Mouse (Mus musculus): ENCODE results near the gene N6amt1. TPM values are rescaled to one million over a fixed set of nuclear protein-coding genes. Genes with fewer than 3 reads are reported as not detected.
A peak's percentile ranks its signal among the peaks of the same experiment; 100 is the strongest.

Gene N6amt1
- total RNA-seq, 2 experiments from 2014 or later: 7.9 to 9.2 TPM

DNA sequence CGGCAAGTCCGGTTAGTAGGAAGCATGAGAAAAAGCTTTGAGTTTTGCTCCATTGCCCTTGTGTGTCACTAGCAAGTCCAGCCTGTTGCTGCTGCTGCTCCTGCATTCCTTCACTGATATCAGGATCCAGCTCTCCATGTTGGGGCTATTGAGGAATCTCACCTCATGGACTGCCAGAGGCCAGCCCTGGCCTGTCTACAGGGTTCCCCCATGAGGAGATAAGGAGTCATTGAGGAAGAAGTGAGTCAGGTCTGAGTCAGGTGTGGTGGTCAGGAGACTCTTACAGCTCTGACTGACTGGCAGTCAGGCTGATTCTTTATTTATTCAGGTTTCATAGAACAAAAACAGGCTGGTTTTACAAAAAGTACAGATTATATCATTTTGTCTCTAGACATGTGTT, 5.9 kb upstream of the N6amt1 start:
- DNase-seq: no peak
- intact Hi-C loops (cut with DNase I): no loop called here
- no peak for TF ChIP-seq CTCF (IDR thresholded peaks at IDR 0.05)
- no peak overlapping the region for H3K4me3 ChIP-seq
- no peak overlapping the region for H3K27ac ChIP-seq

DNA sequence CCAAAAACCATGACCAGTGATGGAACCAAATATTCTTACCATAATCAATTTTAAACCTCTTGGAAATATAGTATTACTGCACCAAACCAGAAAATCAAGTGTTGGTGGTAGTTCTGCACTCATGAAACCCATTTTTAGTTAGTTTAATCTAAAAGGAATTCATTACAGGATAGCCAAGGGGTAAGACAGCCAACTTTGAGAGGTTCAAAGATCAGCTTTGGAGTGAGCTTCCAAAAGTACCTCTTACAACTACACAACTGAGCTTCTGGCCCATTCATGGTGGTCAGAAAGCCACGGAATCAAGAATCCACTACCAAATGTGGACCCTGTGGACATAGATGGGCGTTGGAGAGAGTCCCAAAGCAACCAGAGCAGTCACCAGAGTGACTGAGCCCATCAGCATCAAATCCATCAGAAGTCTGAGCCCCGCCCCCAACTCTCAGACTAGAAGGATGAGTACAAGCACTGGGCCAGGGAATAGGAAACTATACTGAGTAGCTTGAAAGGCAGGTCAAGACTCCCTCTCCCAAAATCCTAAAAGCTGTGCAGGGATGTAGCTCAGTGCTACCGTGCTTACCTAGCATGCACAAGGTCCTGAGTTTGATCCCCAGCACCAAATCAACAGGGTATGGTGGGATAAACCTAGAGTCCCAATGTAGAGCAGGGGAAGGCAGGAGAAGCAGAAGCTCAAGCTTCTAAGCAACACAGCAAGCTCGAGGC, 2.4 kb upstream of the N6amt1 start:
- Histone ChIP-seq H3K4me3 (no peak overlapping the region), H3K27ac (no peak overlapping the region)
- no peak for TF ChIP-seq CTCF (IDR thresholded peaks at IDR 0.05)
- intact Hi-C loops (cut with DNase I): no loop called here
- no peak for DNase-seq

DNA sequence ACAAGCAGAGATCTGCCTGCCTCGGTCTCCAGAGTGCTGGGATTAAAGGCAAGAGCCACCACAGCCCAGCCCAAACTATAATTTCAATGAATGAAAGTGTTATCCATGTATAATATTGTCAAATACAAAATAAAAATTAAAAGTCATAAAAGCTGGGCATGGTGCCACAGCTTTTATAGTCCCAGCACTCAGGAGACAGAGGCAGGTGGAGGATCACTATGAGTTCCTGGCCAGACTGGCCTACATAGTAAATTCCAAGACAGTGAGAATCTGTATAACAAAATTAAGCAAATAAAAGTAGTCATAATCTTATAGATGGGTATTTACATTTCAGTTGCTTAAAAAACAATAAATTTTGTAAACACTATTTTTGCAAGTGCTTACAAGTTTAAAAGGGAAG, 380 bp upstream of the N6amt1 start:
- no peak for TF ChIP-seq CTCF (IDR thresholded peaks at IDR 0.05)
- intact Hi-C loops (cut with DNase I): no loop called here
- DNase-seq: no peak
- H3K4me3 ChIP-seq: peak overlapping the region; percentile 95
- peak overlapping the region; percentile 99 for H3K27ac ChIP-seq

DNA sequence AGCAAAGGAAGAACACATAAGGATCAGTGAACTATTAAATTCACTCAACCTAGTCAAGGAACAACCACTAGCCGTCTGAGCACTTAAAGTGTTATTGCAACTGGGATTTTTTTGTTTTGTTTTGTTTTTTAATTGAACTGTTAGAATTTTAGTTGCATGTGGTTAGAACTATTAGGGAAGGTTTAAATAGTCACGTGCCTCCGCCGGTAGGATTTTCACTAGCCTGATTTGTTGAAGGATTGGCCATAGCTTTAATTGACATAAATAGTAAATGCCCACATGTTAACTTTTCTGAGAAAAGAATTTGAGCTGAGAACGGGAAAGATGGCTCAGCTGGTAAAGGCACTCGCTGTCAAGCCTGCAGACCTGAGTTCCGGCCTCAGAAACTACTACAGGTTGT, 763 bp downstream of the N6amt1 start:
- no peak for TF ChIP-seq CTCF (IDR thresholded peaks at IDR 0.05)
- peak overlapping the region; percentile 99 for H3K27ac ChIP-seq
- H3K4me3 ChIP-seq: peak overlapping the region; percentile 95
- intact Hi-C loops (cut with DNase I): no loop called here
- DNase-seq: no peak

DNA sequence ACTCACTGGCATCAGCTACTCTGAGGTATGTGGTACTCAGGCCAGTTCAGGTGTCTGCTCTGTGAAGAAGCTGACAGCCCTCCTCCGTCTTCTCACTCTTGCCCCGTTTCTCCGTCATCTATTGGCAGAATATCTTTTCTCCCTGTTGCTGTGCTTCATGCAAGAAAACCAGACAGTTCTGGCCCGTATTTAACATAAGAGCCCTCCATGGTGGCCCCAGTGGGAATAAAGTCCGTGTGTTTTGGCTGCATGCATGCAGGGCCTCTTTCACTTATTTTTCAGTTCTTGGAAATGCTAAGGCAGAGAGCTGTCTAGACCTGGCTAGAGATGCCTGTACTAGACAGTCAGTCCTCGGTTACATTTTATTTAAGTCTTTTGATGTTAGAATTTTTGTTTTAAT, 6.1 kb downstream of the N6amt1 start:
- TF ChIP-seq CTCF (IDR thresholded peaks at IDR 0.05): no peak
- Histone ChIP-seq H3K27ac (no peak overlapping the region), H3K4me3 (no peak overlapping the region)
- intact Hi-C loops (cut with DNase I): no loop called here
- no peak for DNase-seq

DNA sequence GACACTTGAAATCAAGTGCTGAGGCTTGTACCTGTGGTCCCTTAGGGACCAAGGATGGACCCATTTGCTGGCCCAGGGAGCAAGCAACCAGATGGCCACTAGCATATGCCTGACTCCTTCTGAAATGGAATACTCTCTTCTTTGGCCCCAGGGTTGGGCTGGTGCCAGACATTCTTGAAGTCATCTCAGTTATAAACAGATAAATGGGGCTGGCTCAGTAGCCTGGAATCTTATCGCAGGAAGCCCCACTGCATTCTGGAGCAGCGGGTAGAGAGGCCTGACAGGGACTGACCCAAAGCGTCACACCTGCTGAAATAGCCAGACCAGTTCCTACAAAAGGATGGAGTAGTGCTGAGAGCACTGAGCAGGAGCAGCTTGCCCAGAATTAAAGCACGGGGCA, 10.2 kb downstream of the N6amt1 start:
- intact Hi-C loops (cut with DNase I): no loop called here
- TF ChIP-seq CTCF (IDR thresholded peaks at IDR 0.05): no peak
- peak; percentile 34 for DNase-seq

DNA sequence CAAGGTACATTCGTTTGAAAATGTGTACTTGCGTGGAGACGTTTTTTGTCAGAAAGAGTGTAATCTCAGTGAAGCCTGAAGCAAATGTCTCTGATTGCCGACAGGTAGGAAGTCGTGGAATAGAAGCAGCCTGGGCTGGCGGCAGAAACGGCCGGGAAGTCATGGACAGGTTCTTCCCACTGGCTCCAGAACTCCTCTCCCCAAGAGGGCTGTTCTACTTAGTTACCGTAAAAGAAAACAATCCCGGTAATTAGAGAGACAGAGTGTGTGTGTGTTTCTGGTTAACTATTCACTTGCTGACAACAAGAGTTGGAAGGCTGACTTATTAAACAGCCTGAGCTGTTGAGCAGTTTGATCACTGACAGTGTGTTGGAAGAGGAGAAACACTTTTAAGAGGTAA, 12.1 kb downstream of the N6amt1 start:
- no peak overlapping the region for H3K4me3 ChIP-seq
- intact Hi-C loops (cut with DNase I): no loop called here
- H3K27ac ChIP-seq: no peak overlapping the region
- no peak for TF ChIP-seq CTCF (IDR thresholded peaks at IDR 0.05)
- DNase-seq: no peak

More for the DNA sequence above, 10.2 kb downstream of the N6amt1 start:
- no peak overlapping the region for H3K4me3 ChIP-seq
- no peak overlapping the region for H3K27ac ChIP-seq

DNA sequence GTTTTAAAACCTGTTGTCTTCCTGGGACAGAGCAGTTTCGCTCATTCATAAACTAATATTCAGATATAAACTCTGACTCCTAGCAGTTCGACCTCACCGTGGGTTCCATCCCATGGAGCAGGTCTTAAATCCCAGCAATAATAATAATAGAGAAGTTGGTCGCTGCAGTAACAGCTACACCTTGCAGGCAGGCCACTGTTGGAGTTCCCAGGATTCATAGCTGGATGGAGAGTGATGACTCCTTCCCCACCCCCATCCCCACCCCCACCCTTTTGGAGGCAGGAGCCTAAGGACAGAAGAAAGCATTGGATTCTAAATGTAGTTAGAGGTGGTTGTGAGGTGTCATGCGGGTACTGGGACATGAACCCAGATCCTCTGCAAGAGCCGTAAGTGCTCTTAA, 12.5 kb downstream of the N6amt1 start:
- no peak for TF ChIP-seq CTCF (IDR thresholded peaks at IDR 0.05)
- no peak overlapping the region for H3K27ac ChIP-seq
- no peak overlapping the region for H3K4me3 ChIP-seq
- no peak for DNase-seq
- intact Hi-C loops (cut with DNase I): no loop called here

DNA sequence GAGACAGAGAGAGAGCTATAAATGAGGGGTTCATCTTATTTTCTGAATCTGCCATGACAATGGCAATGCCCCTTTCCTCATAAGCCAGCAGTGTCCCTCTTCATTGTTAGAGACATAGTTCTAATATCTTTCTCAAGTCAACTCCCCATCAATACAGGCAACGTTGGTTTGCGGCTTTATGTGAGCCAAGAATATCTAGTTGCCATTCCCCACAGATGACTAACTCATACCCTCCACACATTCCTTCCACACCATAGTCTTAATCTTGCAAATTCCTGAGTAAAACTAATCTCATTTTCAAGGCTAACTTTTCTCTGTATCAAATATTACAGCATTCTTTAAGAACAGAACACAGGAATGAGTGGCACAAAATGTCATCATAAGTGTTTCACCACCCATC, 29.0 kb downstream of the N6amt1 start:
- no peak for DNase-seq
- intact Hi-C loops (cut with DNase I): no loop called here
- H3K4me3 ChIP-seq: no peak overlapping the region
- TF ChIP-seq CTCF (IDR thresholded peaks at IDR 0.05): no peak
- H3K27ac ChIP-seq: no peak overlapping the region

DNA sequence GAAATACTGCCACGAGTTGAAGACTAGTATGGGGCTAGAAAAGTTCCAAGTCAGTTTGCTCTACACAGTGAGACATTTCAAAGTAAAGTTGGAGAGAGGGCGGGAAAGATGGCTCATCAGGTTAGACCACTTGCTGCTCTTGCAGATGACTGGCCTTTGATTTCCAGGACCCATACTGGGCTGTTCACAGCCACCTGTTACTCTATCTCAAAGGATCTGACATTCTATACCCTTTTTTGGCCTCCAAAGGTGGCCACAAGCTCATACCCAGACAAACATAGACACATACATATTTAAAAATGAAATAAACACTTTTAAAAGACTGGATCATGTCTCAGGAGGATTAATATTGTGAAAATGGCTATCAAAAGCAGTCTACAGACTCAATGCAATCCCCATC, 30.4 kb downstream of the N6amt1 start:
- DNase-seq: no peak
- Histone ChIP-seq H3K4me3 (no peak overlapping the region), H3K27ac (no peak overlapping the region)
- intact Hi-C loops (cut with DNase I): no loop called here
- no peak for TF ChIP-seq CTCF (IDR thresholded peaks at IDR 0.05)

DNA sequence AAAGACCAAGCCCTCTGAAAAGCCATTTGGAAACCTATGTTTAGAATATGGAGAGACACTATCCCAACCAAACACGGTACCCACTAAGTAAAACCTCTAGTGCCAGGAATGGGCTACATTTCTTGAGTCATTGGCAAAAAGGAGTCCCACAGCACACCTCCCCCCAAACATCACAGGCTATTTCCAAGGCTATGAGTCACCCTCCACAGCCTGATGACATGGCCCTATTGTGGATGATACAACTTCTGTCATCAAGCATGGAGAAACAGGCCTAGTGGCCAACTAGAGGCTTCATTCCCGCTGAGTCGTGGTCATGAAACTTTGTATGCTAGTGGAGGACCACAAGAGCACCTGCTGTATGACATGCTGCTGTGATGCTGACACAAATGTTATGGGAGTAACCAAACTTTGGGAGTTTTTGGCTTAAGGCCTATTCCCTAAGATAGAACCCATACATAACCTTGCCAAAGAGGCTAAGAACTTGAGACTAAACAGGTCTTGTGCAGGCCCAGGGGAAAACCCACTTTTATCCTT, 33.5 kb downstream of the N6amt1 start:
- no peak for DNase-seq
- intact Hi-C loops (cut with DNase I): no loop called here
- no peak for TF ChIP-seq CTCF (IDR thresholded peaks at IDR 0.05)
- Histone ChIP-seq H3K4me3 (no peak overlapping the region), H3K27ac (no peak overlapping the region)

DNA sequence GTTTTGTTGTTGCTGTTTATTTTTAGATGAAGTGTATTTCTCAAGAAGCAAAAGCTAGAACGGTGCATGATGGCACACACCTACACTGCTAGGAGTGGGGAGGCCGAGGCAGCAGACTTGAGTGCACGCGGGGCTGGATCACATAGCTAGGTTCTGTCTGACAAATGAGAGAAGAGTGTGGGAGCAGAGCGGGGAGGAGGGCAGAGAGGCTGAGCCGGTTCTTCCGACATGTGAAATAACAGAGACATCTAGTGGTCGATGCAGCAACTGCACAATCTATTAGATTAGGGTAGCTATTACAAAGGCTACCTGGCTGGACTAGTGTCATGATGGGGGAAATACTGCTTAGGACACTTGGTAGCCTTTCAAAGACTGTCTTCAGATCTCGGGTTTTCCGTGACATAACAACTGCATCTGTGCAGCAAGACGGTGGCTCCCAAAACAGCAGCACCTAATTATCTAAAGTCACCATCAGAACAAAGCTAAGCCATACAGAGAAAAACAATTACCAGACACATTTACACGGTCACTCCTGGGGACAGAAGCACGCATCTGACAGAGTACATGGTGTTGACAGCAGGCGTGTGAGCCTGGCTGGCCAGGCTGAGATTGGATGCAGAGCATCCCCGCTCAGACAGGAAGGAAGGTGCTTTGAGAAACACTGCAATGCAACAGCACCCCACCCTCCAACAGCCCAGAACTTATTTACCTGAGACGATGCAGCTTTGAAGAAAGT, 40.0 kb downstream of the N6amt1 start:
- intact Hi-C loops (cut with DNase I): no loop called here
- Histone ChIP-seq H3K4me3 (no peak overlapping the region), H3K27ac (no peak overlapping the region)
- peak; percentile 44 for DNase-seq
- peak; percentile 79 for TF ChIP-seq CTCF (IDR thresholded peaks at IDR 0.05)

DNA sequence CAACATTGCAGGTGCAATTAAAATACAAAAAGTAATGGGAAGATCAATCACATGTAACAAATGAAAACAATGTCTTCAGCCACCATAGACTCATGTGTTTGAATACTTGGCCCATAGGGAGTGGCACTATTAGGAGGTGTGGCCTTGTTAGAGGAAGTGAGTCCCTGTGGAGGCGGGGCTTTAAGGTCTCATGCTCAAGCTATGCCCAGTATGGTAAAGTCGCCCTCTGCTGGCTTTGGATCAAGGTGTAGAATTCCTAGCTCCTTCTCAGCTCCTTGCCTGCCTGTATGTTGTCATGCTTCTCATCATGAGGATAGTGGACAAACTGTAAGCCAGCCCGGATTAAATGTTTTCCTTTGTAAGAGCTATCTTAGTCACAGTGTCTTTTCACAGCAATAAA, 51.0 kb downstream of the N6amt1 start:
- DNase-seq: no peak
- Histone ChIP-seq H3K4me3 (no peak overlapping the region), H3K27ac (no peak overlapping the region)
- TF ChIP-seq CTCF (IDR thresholded peaks at IDR 0.05): no peak
- intact Hi-C loops (cut with DNase I): no loop called here

Other genes starting within 250 kb of the N6amt1 start
- 10 to 100 TPM; 26.3 to 28.9 TPM for gene Ltn1, start 78.4 kb downstream of the N6amt1 start, total RNA-seq (2021)
- gene Rwdd2b, start 86.4 kb downstream of the N6amt1 start, total RNA-seq (2021): 1 to 10 TPM; 2.1 to 2.4 TPM
- 10 to 100 TPM; 53.3 to 56.1 TPM for gene Usp16, start 100.5 kb downstream of the N6amt1 start, total RNA-seq (2021)
- 100 to 1,000 TPM; 114 to 135 TPM for gene Cct8, start 141.7 kb downstream of the N6amt1 start, total RNA-seq (2021)
- gene Map3k7cl, start 199.1 kb downstream of the N6amt1 start, total RNA-seq (2021): 10 to 100 TPM in 1 of 2 experiments, 1 to 10 TPM in 1; 5.4 to 10.7 TPM

Measured in gastrocnemius, adult 2 months (tissue).